26 mouse cellular contexts compared by ENCODE assay signal in genomic region chr15:28595294-28595693, GRCm38 (mm10).
"Had no signal": no experiment of that assay in that cellular context is flagged by ENCODE, and none has a peak within 500 bp of the region (broad histone marks: within the 10 kb centered on the region; RNA-seq: fewer than 3 reads in every experiment).

No protein-coding gene starts in this region.

- H3K9me3 ChIP-seq: heart, embryonic 10.5 days; heart, embryonic 12.5 days; hindbrain, embryonic 10.5 days; hindbrain, embryonic 12.5 days; intestine, embryonic 15.5 days; limb, embryonic 10.5 days; limb, embryonic 12.5 days; liver, embryonic 12.5 days had no signal

- H3K4me2 ChIP-seq: heart, embryonic 12.5 days; hindbrain, embryonic 12.5 days; hindbrain, embryonic 14.5 days; intestine, embryonic 15.5 days; limb, embryonic 12.5 days; liver, embryonic 12.5 days had no signal

- H3K9ac ChIP-seq: heart, embryonic 12.5 days; hindbrain, embryonic 12.5 days; hindbrain, embryonic 14.5 days; intestine, embryonic 15.5 days; limb, embryonic 12.5 days; liver, embryonic 12.5 days; liver, embryonic 14.5 days had no signal

- DNase-seq: gastrocnemius, adult 2 months; gastrocnemius, postnatal 10 days; gastrocnemius, postnatal 25 days; heart, adult 18-20 months; heart, postnatal 10 days; heart, postnatal 4 days; kidney, adult 18-20 months; kidney, adult 8-10 months; kidney, postnatal 10 days; kidney, postnatal 25 days; kidney, postnatal 4 days had no signal

- H3K27me3 ChIP-seq: heart, embryonic 12.5 days; hindbrain, embryonic 12.5 days; intestine, embryonic 15.5 days; limb, embryonic 12.5 days; liver, embryonic 12.5 days had no signal

- H3K4me1 ChIP-seq: heart, embryonic 10.5 days; heart, embryonic 12.5 days; hindbrain, embryonic 10.5 days; hindbrain, embryonic 12.5 days; intestine, embryonic 15.5 days; limb, embryonic 10.5 days; limb, embryonic 12.5 days; liver, embryonic 12.5 days had no signal

- H3K4me3 ChIP-seq: gastrocnemius, adult 2 months; heart, embryonic 10.5 days; heart, embryonic 12.5 days; hindbrain, embryonic 10.5 days; hindbrain, embryonic 12.5 days; intestine, embryonic 15.5 days; layer of hippocampus, adult 2 months; left cerebral cortex, adult 2 months; limb, embryonic 10.5 days; limb, embryonic 12.5 days; liver, embryonic 12.5 days had no signal

- H3K36me3 ChIP-seq: heart, embryonic 10.5 days; heart, embryonic 12.5 days; hindbrain, embryonic 10.5 days; hindbrain, embryonic 12.5 days; intestine, embryonic 15.5 days; limb, embryonic 10.5 days; limb, embryonic 12.5 days; liver, embryonic 12.5 days had no signal

- H3K27ac ChIP-seq: gastrocnemius, adult 2 months; heart, embryonic 10.5 days; hindbrain, embryonic 10.5 days; hindbrain, embryonic 12.5 days; hindbrain, embryonic 14.5 days; intestine, embryonic 15.5 days; layer of hippocampus, adult 2 months; left cerebral cortex, adult 2 months; limb, embryonic 10.5 days; limb, embryonic 12.5 days; liver, embryonic 12.5 days; liver, embryonic 14.5 days had no signal

- ATAC-seq: hindbrain, embryonic 16.5 days; inflammation-experienced regulatory T-cells, adult 6 months; intestine, embryonic 15.5 days; intestine, postnatal 0 days; liver, embryonic 12.5 days had no signal
